Comparison of ENCODE assay signal across 19 mouse cellular contexts in genomic region chr15:98695726-98696125, GRCm38 (mm10). TPM values are rescaled to one million over a fixed set of nuclear protein-coding genes. Genes with fewer than 3 reads are reported as not detected.
A peak's percentile ranks its signal among the peaks of the same experiment; 100 is the strongest.
DNase-seq lines count a peak whose midpoint lies in the region; ATAC-seq and TF ChIP-seq lines count a peak whose summit lies in the region.
"Had no signal": no experiment of that assay in that cellular context is flagged by ENCODE, and none has a peak within 500 bp of the region (broad histone marks: within the 10 kb centered on the region; RNA-seq: fewer than 3 reads in every experiment).

No protein-coding gene starts in this region.

- no peak for TF ChIP-seq CTCF in ES-Bruce4 (IDR thresholded peaks at IDR 0.05; ENCODE audit: low read depth, low read length)

- H3K27me3 ChIP-seq in kidney, embryonic 14.5 days (ENCODE audit: control insufficient read depth, insufficient read depth, low read length): peaks cover 13% of the 10 kb centered on the region
- H3K27me3 ChIP-seq in ES-Bruce4 (ENCODE audit: control insufficient read depth, insufficient read depth, low read length, poor library complexity, severe bottlenecking): no peaks in the 10 kb centered on the region

- no peak overlapping the region for H3K4me3 ChIP-seq in kidney, embryonic 14.5 days (ENCODE audit: low read length)
- peak overlapping the region; percentile 52 for H3K4me3 ChIP-seq in ES-Bruce4 (ENCODE audit: low read depth, low read length)
- H3K4me3 ChIP-seq: embryonic facial prominence, embryonic 13.5 days; forebrain, embryonic 10.5 days; layer of hippocampus, adult 2 months; liver, embryonic 15.5 days; megakaryocyte, embryonic 14.5 days; neural tube, embryonic 13.5 days; stomach, embryonic 15.5 days had no signal

- H3K27ac ChIP-seq in kidney, embryonic 14.5 days (ENCODE audit: low read depth, low read length): no peak overlapping the region
- no peak overlapping the region; the same call in 1 of the 2 replicates for H3K27ac ChIP-seq in ES-Bruce4 (ENCODE audit: insufficient read depth, low read length)
- H3K27ac ChIP-seq: embryonic facial prominence, embryonic 13.5 days; forebrain, embryonic 10.5 days; hindbrain, postnatal 0 days; layer of hippocampus, adult 2 months; liver, embryonic 15.5 days; neural tube, embryonic 13.5 days; stomach, embryonic 15.5 days had no signal

- peak; percentile 61 for DNase-seq in adrenal gland, postnatal 10 days
- no peak for DNase-seq in adrenal gland, adult (ENCODE audit: inconsistent age in 2 of 2, low spot score in 1 of 2)
- DNase-seq in kidney, adult 11 months: peak; percentile 86
- peak; percentile 82 for DNase-seq in kidney, postnatal 10 days
- DNase-seq: cerebellum, adult 11 months; cerebellum, postnatal 36 days; thymus, postnatal 25 days had no signal

- H3K9me3 ChIP-seq in kidney, embryonic 14.5 days (ENCODE audit: control insufficient read depth, low read length): no peaks in the 10 kb centered on the region
- H3K9me3 ChIP-seq in ES-Bruce4 (replicated peaks; ENCODE audit: control insufficient read depth, insufficient read depth, low read length, poor library complexity, severe bottlenecking): no peaks in the 10 kb centered on the region
- H3K9me3 ChIP-seq: embryonic facial prominence, embryonic 13.5 days; forebrain, embryonic 10.5 days; liver, embryonic 15.5 days; megakaryocyte, embryonic 14.5 days; neural tube, embryonic 13.5 days; stomach, embryonic 15.5 days had no signal

- no peak for TF ChIP-seq EP300 in ES-Bruce4 (IDR thresholded peaks at IDR 0.05; ENCODE audit: insufficient read depth, low read depth, low read length)

- no peak for TF ChIP-seq POLR2A in ES-Bruce4 (IDR thresholded peaks at IDR 0.05; ENCODE audit: insufficient read depth, low read length)

- 38% methylated on average over 9 of the region's 9 CpGs for WGBS in kidney, embryonic 14.5 days

- 0 out of 2 replicates have a peak, but pooled peaks cover 10% of the 10 kb centered on the region for H3K4me1 ChIP-seq in kidney, embryonic 14.5 days (ENCODE audit: control insufficient read depth, insufficient read depth, low read length)
- H3K4me1 ChIP-seq in ES-Bruce4 (ENCODE audit: control insufficient read depth, insufficient read depth, low read length): peaks cover 2% of the 10 kb centered on the region

- no peak overlapping the region for H3K9ac ChIP-seq in kidney, embryonic 14.5 days (ENCODE audit: low read depth, low read length)
- H3K9ac ChIP-seq in ES-Bruce4 (ENCODE audit: low read depth, poor library complexity, severe bottlenecking): peak overlapping the region; percentile 51
- H3K9ac ChIP-seq: embryonic facial prominence, embryonic 13.5 days; liver, embryonic 15.5 days; neural tube, embryonic 13.5 days; stomach, embryonic 15.5 days had no signal

- H3K4me2 ChIP-seq in kidney, embryonic 14.5 days (replicated peaks; ENCODE audit: low read depth, low read length): no peak overlapping the region
- H3K4me2 ChIP-seq: embryonic facial prominence, embryonic 13.5 days; liver, embryonic 15.5 days; neural tube, embryonic 13.5 days; stomach, embryonic 15.5 days had no signal

- no peak for ATAC-seq in kidney, embryonic 14.5 days (ENCODE audit: low FRiP score, low TSS enrichment)
- ATAC-seq in frontal cortex, adult (ENCODE audit: low TSS enrichment): no peak
- ATAC-seq in megakaryocyte, adult 5-6 weeks (ENCODE audit: poor library complexity, severe bottlenecking): no peak
- ATAC-seq: hindbrain, postnatal 0 days had no signal

- H3K36me3 ChIP-seq in kidney, embryonic 14.5 days (ENCODE audit: control insufficient read depth, insufficient read depth, low read length): no peaks in the 10 kb centered on the region
- H3K36me3 ChIP-seq in ES-Bruce4 (ENCODE audit: control insufficient read depth, insufficient read depth, low read length, poor library complexity, severe bottlenecking): no peaks in the 10 kb centered on the region
- H3K36me3 ChIP-seq: embryonic facial prominence, embryonic 13.5 days; forebrain, embryonic 10.5 days; liver, embryonic 15.5 days; neural tube, embryonic 13.5 days; stomach, embryonic 15.5 days had no signal

RNA-seq across cellular contexts. Expression of gene Ccdc65, which starts 12.3 kb away (rescaled TPM):
- total RNA-seq in adrenal gland, postnatal 10 days (2021): under 1 TPM; 0.61 to 0.63 TPM
- 0.69 and 1.0 TPM in 2 replicates for polyA plus RNA-seq in kidney, embryonic 14.5 days (2014; fragmentation: Nextera tagmentation; extraction: Ambion mirVana)
- 0.85 TPM in 1 of 2 replicates, not detected in the other for polyA plus RNA-seq in ES-Bruce4 (2011; ENCODE audit: insufficient read depth, insufficient read length, low read depth, missing spikeins)
- not detected in 2 replicates for total RNA-seq in megakaryocyte, adult 5-6 weeks (2015)
- total RNA-seq in megakaryocyte, adult 5-6 weeks (2017): not detected in 2 replicates
- polyA plus RNA-seq: liver, embryonic 15.5 days had no signal

RNA-seq across cellular contexts. Expression of gene Rnd1, which starts 18.5 kb away (rescaled TPM):
- total RNA-seq in adrenal gland, postnatal 10 days (2021): 1 to 10 TPM; 1.9 to 2.3 TPM
- 0.28 and 0.31 TPM in 2 replicates for polyA plus RNA-seq in kidney, embryonic 14.5 days (2014; fragmentation: Nextera tagmentation; extraction: Ambion mirVana)
- 3.4 and 3.7 TPM in 2 replicates for polyA plus RNA-seq in ES-Bruce4 (2011; ENCODE audit: insufficient read depth, insufficient read length, low read depth, missing spikeins)
- total RNA-seq in megakaryocyte, adult 5-6 weeks (2015): 0.73 and 1.6 TPM in 2 replicates
- total RNA-seq in megakaryocyte, adult 5-6 weeks (2017): 2.9 and 4.3 TPM in 2 replicates

RNA-seq across cellular contexts. Expression of gene Fkbp11, which starts 32.3 kb away (rescaled TPM):
- 10 to 100 TPM in 1 of 2 experiments, 1 to 10 TPM in 1; 8.8 to 11.9 TPM for total RNA-seq in adrenal gland, postnatal 10 days (2021)
- 28.8 and 33.4 TPM in 2 replicates for polyA plus RNA-seq in kidney, embryonic 14.5 days (2014; fragmentation: Nextera tagmentation; extraction: Ambion mirVana)
- 28.2 and 30.0 TPM in 2 replicates for polyA plus RNA-seq in ES-Bruce4 (2011; ENCODE audit: insufficient read depth, insufficient read length, low read depth, missing spikeins)
- total RNA-seq in megakaryocyte, adult 5-6 weeks (2015): 0.40 TPM in 1 of 2 replicates, not detected in the other
- 0.33 and 1.4 TPM in 2 replicates for total RNA-seq in megakaryocyte, adult 5-6 weeks (2017)

RNA-seq across cellular contexts. Expression of gene Ddx23, which starts 33.0 kb away (rescaled TPM):
- 10 to 100 TPM; 55.5 to 72.4 TPM for total RNA-seq in adrenal gland, postnatal 10 days (2021)
- polyA plus RNA-seq in kidney, embryonic 14.5 days (2014; fragmentation: Nextera tagmentation; extraction: Ambion mirVana): 27.3 and 32.2 TPM in 2 replicates
- polyA plus RNA-seq in ES-Bruce4 (2011; ENCODE audit: insufficient read depth, insufficient read length, low read depth, missing spikeins): 121 TPM in 2 replicates
- total RNA-seq in megakaryocyte, adult 5-6 weeks (2015): 20.2 and 23.4 TPM in 2 replicates
- total RNA-seq in megakaryocyte, adult 5-6 weeks (2017): 84.3 and 106 TPM in 2 replicates

Comparison
In these comparisons a context has a peak if more than half of its experiments do, and no peak if none do; other contexts are left out.
1. DNase-seq: peak in adrenal gland, postnatal 10 days (single experiment), kidney, adult 11 months (single experiment) and kidney, postnatal 10 days (single experiment); none in adrenal gland, adult (0 of 2).
2. RNA of gene Fkbp11, which starts 32.3 kb away (total RNA-seq): 8.8 to 11.9 TPM in adrenal gland, postnatal 10 days; 0.33 to 1.4 TPM in megakaryocyte, adult 5-6 weeks; every median in the first group is over 4 times any median in the second.